Mouse (Mus musculus) ES-E14 (cell line): Measurements from ENCODE around the gene Myo15.

ENCODE experiments used
- CHD2 ChIP-seq: IDR thresholded peaks from 2 replicates; pipeline ENCODE4 v1.6.1; 2014; ENCODE audit warnings: mild to moderate bottlenecking, low read depth, low read length, inconsistent platforms
- HCFC1 ChIP-seq: IDR thresholded peaks from 2 replicates; pipeline ENCODE4 v1.6.1; 2012; ENCODE audit warnings: low read length, inconsistent platforms, borderline replicate concordance; ENCODE audit not compliant: insufficient read depth
- MAFK ChIP-seq: IDR thresholded peaks from 2 replicates; pipeline ENCODE4 v1.6.1; 2014; ENCODE audit warnings: mild to moderate bottlenecking, low read depth, low read length, inconsistent platforms; ENCODE audit not compliant: insufficient read depth
- ZC3H11A ChIP-seq: IDR thresholded peaks from 2 replicates; pipeline ENCODE4 v1.6.1; 2012; ENCODE audit warnings: low read depth, mild to moderate bottlenecking, inconsistent platforms, low read length, borderline replicate concordance
- ZNF384 ChIP-seq: IDR thresholded peaks from 2 replicates; pipeline ENCODE4 v1.6.1; 2012; ENCODE audit warnings: low read depth, low read length, inconsistent platforms

DNA sequence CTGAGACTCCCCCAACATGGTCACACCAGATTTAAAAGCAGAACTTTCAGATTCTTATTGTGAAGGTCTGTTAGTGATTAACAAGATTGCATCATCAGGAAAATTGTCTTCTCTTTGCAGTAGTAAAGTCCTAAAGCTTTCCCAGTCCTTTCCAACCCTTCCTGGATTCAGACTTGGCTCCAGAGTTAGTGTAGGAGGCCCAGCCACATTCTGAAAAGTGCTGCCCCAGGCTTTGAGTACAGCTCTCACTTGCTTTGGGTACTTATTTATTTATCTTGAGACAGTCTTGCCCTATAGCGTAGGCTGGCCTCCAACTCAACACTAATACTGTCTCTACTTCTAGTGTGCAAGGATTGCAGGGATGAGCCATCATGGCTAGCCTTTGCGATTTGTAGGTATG lies 71.6 kb downstream of the Myo15 start:
- no peak for TF ChIP-seq ZC3H11A
- TF ChIP-seq HCFC1 = no peak
- TF ChIP-seq ZNF384 = no peak
- no peak for TF ChIP-seq CHD2
- TF ChIP-seq MAFK = no peak
